Mouse (Mus musculus) liver, embryonic 14.5 days (tissue): ENCODE results near the gene Tmem151b. TPM values are rescaled to one million over a fixed set of nuclear protein-coding genes. Genes with fewer than 3 reads are reported as not detected.

Experiments used
- ATAC-seq: fragments of 200-750 bp; cut with Nextera tagmentation; 2 replicates; pipeline ENCODE4 v1.8.0; 2017; ENCODE audit warnings: moderate number of reproducible peaks, mild to moderate bottlenecking, moderate library complexity; ENCODE audit not compliant: insufficient read depth
- DNase-seq, 3 experiments: peaks; one replicate each; pipeline ENCODE4 v3.0.0-alpha.2; 2012 to 2013; ENCODE audit warnings: low read depth in 3 of 3, low spot score in 3 of 3
- H3K27ac ChIP-seq: fragments of 300-500 bp; sonication (generic); 2 replicates; pipeline ENCODE4 v1.5.1; 2014; ENCODE audit warnings: moderate library complexity, mild to moderate bottlenecking, control low read depth, inconsistent platforms
- H3K27me3 ChIP-seq: fragments of 300-500 bp; sonication (generic); 2 replicates; pipeline ENCODE4 v1.6.1; 2014; ENCODE audit warnings: mild to moderate bottlenecking, low read length, moderate library complexity; ENCODE audit not compliant: control insufficient read depth, insufficient read depth
- H3K36me3 ChIP-seq: fragments of 300-500 bp; sonication (generic); replicated peaks from 2 replicates; pipeline ENCODE4 v1.6.1; 2014; ENCODE audit warnings: low read depth; ENCODE audit not compliant: control insufficient read depth, insufficient read depth
- H3K4me1 ChIP-seq, 2 experiments: fragments of 200-500 bp in 1 of 2; fragments of 300-500 bp in 1 of 2; sonication (generic) in 1 of 2; replicated peaks; 2 replicates each; pipeline ENCODE4 v1.6.1; 2012 to 2014; ENCODE audit warnings: antibody characterized with exemption in 1 of 2, inconsistent platforms in 1 of 2, low read length in 1 of 2; ENCODE audit not compliant: control insufficient read depth in 2 of 2, insufficient read depth in 2 of 2
- H3K4me2 ChIP-seq: fragments of 300-500 bp; sonication (generic); 2 replicates; pipeline ENCODE4 v1.6.1; 2014; ENCODE audit warnings: low read depth, mild to moderate bottlenecking, control low read depth, moderate library complexity
- H3K4me3 ChIP-seq, 2 experiments: fragments of 200-500 bp in 1 of 2; fragments of 300-500 bp in 1 of 2; sonication (generic) in 1 of 2; 2 replicates each; pipeline ENCODE4 v1.5.1; 2012 to 2014; ENCODE audit warnings: low read depth in 2 of 2, low read length in 2 of 2, mild to moderate bottlenecking in 2 of 2, control low read depth in 1 of 2, inconsistent platforms in 1 of 2, moderate library complexity in 1 of 2; ENCODE audit not compliant: insufficient read depth in 1 of 2
- H3K9ac ChIP-seq: fragments of 300-500 bp; sonication (generic); replicated peaks from 2 replicates; pipeline ENCODE4 v1.6.1; 2014; ENCODE audit warnings: mild to moderate bottlenecking, control low read depth, moderate library complexity
- H3K9me3 ChIP-seq: fragments of 300-500 bp; sonication (generic); 2 replicates; pipeline ENCODE4 v1.6.1; 2016; ENCODE audit warnings: low read length, mixed read lengths; ENCODE audit not compliant: control insufficient read depth
- CTCF ChIP-seq: IDR thresholded peaks from 2 replicates; pipeline ENCODE4 v1.5.1; 2016; ENCODE audit warnings: antibody characterized with exemption, low read depth, control low read depth
- EP300 ChIP-seq: IDR thresholded peaks from 2 replicates; pipeline ENCODE4 v1.6.1; 2016; ENCODE audit warnings: antibody characterized with exemption, low read depth
- whole genome bisulfite sequencing: fragments of 180-500 bp; shearing (Covaris S2); extraction: QIAGEN DNeasy Blood & Tissue Kit; methylation state at CpG from one replicate; pipeline ENCODE4 v1.1.7; 2014; ENCODE audit not compliant: insufficient replicate concordance; 5-methylcytosine and 5-hydroxymethylcytosine counted together
- polyA plus RNA-seq, 2 experiments: library from polyadenylated mRNA; depleted of rRNA in 1 of 2; stranded (reverse) in 1 of 2; unstranded in 1 of 2; fragments of >200 nt; fragmentation: Nextera tagmentation in 1 of 2; extraction: Ambion mirVana in 1 of 2; gene quantifications; 2 replicates each; pipeline versions ENCODE4 v1.2.1 to v1.2.3; 2012 to 2014

Tmem151b gene
- 0.08 and 0.13 TPM in 2 replicates for polyA plus RNA-seq (2012; rRNA removed)
- polyA plus RNA-seq (2014; fragmentation: Nextera tagmentation; extraction: Ambion mirVana): 0.06 TPM in 1 of 2 replicates, not detected in the other

DNA sequence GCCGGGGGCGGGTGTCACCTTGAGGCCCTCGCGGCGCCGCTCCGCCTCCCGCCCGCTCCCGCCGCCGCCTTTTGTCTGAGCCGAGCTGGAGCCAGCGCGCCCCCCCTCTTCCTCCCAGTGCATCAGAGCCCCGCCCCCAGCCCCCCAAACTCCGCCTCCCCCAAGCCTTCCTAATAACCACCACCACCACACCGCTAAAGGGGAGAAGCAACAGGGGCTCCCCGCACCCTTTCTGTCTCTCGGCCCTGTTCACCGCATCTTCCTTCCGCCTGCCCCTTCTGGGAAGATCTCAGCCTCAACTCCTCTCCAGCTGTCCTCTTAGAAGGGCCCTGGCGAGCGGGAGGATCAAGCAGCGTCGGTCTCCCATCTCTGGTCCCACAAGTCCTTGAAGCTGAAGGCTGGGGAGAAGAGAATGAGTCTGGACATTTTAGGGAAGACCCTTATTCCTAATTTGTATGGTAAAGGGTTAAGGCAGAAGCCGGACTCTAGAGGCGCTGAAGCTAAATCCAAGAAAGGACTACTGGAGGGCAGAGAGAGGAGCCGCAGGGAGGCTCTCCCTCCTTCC, at the start of gene Tmem151b:
Tmem151b (minus strand) TSS at position 61 of the 565 bp plus-strand sequence.
- WGBS: 6% methylated on average over 12 of the region's 29 CpGs
- Histone ChIP-seq H3K4me2 (peak within 1 kb of the TSS; percentile 57), H3K4me1 (0 out of 4 replicates have a peak, but pooled peaks cover 0 to 2% of the 10 kb centered on the region in 2 experiments), H3K4me3 (peak within 1 kb of the TSS; percentile 2 to 33; a peak in 2 of 4 replicates), H3K36me3 (no peaks in the 10 kb centered on the region), H3K9me3 (no peaks in the 10 kb centered on the region), H3K27ac (no peak within 1 kb of the TSS), H3K27me3 (peaks cover 70% of the 10 kb centered on the region), H3K9ac (no peak within 1 kb of the TSS)
- DNase-seq: no peak
- ATAC-seq: no peak
- TF ChIP-seq EP300: no peak
- TF ChIP-seq CTCF: no peak

DNA sequence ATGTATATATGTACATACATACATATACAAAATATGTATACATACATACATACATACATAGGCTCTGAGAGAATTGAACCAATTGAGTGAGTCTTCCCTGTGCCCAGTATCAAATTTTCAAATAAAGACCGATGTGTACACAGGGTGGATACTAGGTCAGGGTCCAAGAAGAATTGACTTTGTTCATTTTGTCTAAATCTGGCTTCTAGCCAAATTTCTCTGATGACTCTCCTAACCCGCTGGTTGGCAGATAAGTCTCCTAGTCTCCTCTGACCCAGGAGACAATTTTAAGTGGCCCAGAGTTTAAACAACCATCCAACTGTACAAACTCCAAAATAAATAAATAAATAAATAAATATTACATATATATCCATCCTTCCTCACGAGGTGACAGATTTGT, 49.4 kb upstream of the Tmem151b start:
- Histone ChIP-seq H3K27me3 (no peaks in the 10 kb centered on the region; the same call in 1 of the 2 replicates), H3K36me3 (no peaks in the 10 kb centered on the region), H3K4me1 (peaks cover 46 to 53% of the 10 kb centered on the region in 2 experiments), H3K9ac (peak overlapping the region; percentile 55), H3K27ac (no peak overlapping the region), H3K4me2 (peak overlapping the region; percentile 63), H3K4me3 (no peak overlapping the region; a peak in 1 of 4 replicates), H3K9me3 (no peaks in the 10 kb centered on the region)
- no peak for TF ChIP-seq EP300
- no peak for TF ChIP-seq CTCF
- ATAC-seq (no peak), DNase-seq (no peak)
- 49% methylated on average over 3 of the region's 3 CpGs for WGBS

DNA sequence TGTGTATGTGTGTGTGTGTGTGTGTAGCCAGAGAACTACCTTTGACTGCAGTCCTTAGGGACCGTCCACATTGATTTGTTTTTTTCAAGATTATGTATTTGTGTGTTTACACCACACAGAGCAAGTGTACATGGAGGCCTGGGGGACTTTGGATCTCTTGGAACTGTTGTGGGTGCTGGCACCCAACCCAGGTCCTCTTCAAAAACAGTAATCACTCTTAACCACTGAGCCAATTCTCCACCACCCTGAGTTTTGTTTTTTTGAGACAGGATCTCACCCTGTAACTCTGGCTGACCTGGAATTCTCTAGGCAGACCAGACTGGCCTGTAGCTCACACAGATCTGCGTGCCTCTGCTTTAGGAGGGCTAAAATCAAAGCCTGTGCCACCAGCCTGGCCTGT, 48.9 kb upstream of the Tmem151b start:
- 74% methylated on average over 2 of the region's 2 CpGs for WGBS
- H3K27ac ChIP-seq: no peak overlapping the region
- H3K4me3 ChIP-seq: no peak overlapping the region
- no peak overlapping the region for H3K9ac ChIP-seq
- DNase-seq: no peak
- H3K9me3 ChIP-seq: no peaks in the 10 kb centered on the region
- no peaks in the 10 kb centered on the region; the same call in 1 of the 2 replicates for H3K27me3 ChIP-seq
- H3K4me1 ChIP-seq: peaks cover 46 to 57% of the 10 kb centered on the region in 2 experiments
- ATAC-seq: no peak
- H3K4me2 ChIP-seq: no peak overlapping the region
- H3K36me3 ChIP-seq: no peaks in the 10 kb centered on the region
- TF ChIP-seq EP300: no peak
- no peak for TF ChIP-seq CTCF

DNA sequence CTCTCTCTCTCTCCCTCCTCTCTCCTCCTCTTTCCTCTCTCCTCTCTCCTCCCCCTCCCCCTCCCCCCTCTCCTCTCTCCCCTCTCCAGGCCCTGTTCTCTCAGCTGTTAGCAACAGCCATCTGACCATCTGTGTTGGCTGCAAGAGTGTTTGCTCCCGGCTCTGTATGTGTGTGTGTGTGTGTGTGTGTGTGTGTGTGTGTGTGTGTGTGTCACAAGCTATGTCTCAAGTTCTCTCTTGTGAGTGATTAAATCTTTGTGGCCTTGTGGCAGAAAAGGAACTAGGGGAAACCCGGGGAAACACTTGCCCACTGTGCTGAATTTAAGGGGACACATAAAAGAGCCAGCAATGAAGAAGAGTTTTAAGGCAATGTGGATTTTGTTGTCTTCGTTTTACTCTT, 48.3 kb upstream of the Tmem151b start:
- 16% methylated on average over 3 of the region's 3 CpGs for WGBS
- H3K9ac ChIP-seq: no peak overlapping the region
- no peaks in the 10 kb centered on the region for H3K9me3 ChIP-seq
- H3K4me1 ChIP-seq: peaks cover 50 to 62% of the 10 kb centered on the region in 2 experiments
- DNase-seq: no peak
- no peaks in the 10 kb centered on the region; the same call in 1 of the 2 replicates for H3K27me3 ChIP-seq
- no peak overlapping the region for H3K4me3 ChIP-seq
- no peak for ATAC-seq
- H3K36me3 ChIP-seq: no peaks in the 10 kb centered on the region
- H3K4me2 ChIP-seq: no peak overlapping the region
- TF ChIP-seq EP300 (no peak), CTCF (no peak)
- no peak overlapping the region for H3K27ac ChIP-seq

DNA sequence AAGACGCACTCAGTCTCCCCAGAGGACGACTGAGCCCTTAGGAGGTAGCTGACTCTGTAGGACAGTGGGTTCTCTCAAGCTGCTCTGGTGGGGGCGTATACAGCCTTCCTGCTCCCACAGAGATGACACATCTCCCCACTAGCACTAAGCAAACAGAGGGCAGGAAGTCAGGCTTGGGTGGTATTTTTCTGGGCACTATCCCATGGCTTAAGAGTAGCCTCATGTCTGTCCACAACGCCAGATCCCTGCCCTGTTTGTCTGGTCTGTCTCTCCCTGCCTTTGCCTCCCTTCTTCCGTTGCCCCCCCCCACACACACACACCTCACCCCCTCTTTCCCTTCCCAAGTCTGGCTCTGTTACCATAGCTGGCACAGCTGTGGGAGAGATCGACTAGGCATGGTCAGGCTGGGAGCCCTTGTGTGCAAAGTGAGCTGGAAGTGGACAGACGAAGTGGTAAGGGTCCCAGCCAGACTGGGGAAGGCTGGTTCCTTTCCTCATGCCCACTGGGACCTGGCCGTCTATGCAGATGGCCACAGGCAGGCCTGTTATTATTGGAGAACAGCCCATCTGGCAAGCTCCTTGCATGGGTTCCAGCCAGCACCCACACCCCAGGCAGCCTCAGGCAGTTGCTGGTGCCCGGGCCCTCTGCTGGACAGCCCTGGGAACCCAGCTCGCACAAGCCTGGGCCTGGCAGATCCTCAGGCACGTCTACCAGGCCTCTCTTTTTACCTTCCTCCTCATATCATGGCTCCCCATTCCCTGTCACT, 47.3 kb upstream of the Tmem151b start:
- TF ChIP-seq CTCF (peak; percentile 93), EP300 (no peak)
- no peak for DNase-seq
- no peaks in the 10 kb centered on the region for H3K9me3 ChIP-seq
- H3K27me3 ChIP-seq: no peaks in the 10 kb centered on the region
- H3K4me1 ChIP-seq: peaks cover 51 to 63% of the 10 kb centered on the region in 2 experiments
- no peaks in the 10 kb centered on the region for H3K36me3 ChIP-seq
- H3K9ac ChIP-seq: peak overlapping the region; percentile 37
- H3K4me2 ChIP-seq: no peak overlapping the region
- ATAC-seq: 0 out of 2 replicates have a peak, but pooled peaks have one; percentile 12
- H3K4me3 ChIP-seq: no peak overlapping the region
- WGBS: 39% methylated on average over 11 of the region's 11 CpGs
- peak overlapping the region; percentile 37; the same call in 1 of the 2 replicates for H3K27ac ChIP-seq
